Mouse (Mus musculus): ENCODE data around the gene Abcc12. TPM values are rescaled to one million over a fixed set of nuclear protein-coding genes. Genes with fewer than 3 reads are reported as not detected.

The Abcc12 gene
- polyA plus RNA-seq, 1 experiment from 2014 or later, result 0.20 TPM

DNA sequence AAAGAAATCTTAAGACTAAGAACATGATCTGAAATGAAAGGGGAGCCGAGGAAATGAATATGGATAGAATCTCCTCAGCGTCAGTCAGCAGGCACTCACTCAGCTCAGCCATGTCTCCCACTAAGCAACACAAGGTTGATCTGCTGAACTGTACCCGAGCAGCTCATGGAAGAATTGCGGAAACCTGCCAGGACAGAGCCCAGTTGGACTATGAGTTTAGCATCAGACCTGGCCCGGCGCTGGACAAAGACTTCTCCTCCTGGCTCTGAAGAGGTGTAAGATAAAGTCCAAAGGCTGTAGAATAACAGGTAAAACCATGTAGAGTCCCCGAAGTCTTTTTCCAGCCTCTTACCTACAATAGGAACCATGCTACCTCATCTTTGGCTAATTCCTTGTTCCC is 17.2 kb upstream of the Abcc12 start:
- Histone ChIP-seq H3K9ac (no peak overlapping the region), H3K36me3 (no peaks in the 10 kb centered on the region), H3K9me3 (no peaks in the 10 kb centered on the region), H3K4me3 (no peak overlapping the region), H3K4me2 (no peak overlapping the region), H3K4me1 (no peaks in the 10 kb centered on the region), H3K27me3 (no peaks in the 10 kb centered on the region), H3K27ac (no peak overlapping the region)
- 85% methylated on average over 7 of the region's 7 CpGs for WGBS
- no peak for ATAC-seq (ENCODE audit: insufficient number of reproducible peaks, low FRiP score, low TSS enrichment, low read depth)

DNA sequence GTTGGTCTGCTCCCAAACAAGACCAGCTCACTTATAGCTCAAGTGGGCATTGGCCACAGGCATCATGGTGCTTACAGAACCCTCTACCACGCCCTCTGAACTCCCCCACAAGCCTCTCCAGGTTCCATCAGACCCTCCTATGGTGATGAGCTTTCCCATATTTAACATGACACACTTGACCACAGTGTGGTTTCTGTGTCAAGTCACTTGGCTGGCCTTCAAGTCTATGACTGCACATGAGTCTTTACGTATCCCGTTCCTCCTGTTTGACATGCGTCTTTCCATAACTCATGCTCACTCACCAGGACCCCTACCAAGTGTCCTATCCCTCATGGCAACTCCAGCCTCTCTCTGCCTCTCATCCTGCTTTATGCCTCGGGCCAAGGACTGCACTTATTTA is 15.2 kb upstream of the Abcc12 start:
- 73% methylated on average over 5 of the region's 5 CpGs for WGBS

GRCm38 (mm10) chr8:86594159-86594796 is 13.8 kb upstream of the Abcc12 start:
- Histone ChIP-seq H3K9me3 (no peaks in the 10 kb centered on the region), H3K4me1 (no peaks in the 10 kb centered on the region), H3K4me2 (no peak overlapping the region), H3K27ac (no peak overlapping the region), H3K27me3 (no peaks in the 10 kb centered on the region), H3K4me3 (no peak overlapping the region), H3K36me3 (no peaks in the 10 kb centered on the region), H3K9ac (no peak overlapping the region)
- 71% methylated on average over 3 of the region's 3 CpGs for WGBS
- ATAC-seq (ENCODE audit: insufficient number of reproducible peaks, low FRiP score, low TSS enrichment, low read depth), result no peak

More for the DNA sequence above, 15.2 kb upstream of the Abcc12 start:
- no peak for ATAC-seq (ENCODE audit: insufficient number of reproducible peaks, low FRiP score, low TSS enrichment, low read depth)
- Histone ChIP-seq H3K36me3 (no peaks in the 10 kb centered on the region), H3K27me3 (no peaks in the 10 kb centered on the region), H3K9ac (no peak overlapping the region), H3K4me1 (no peaks in the 10 kb centered on the region), H3K27ac (no peak overlapping the region), H3K4me2 (no peak overlapping the region), H3K9me3 (no peaks in the 10 kb centered on the region), H3K4me3 (no peak overlapping the region)

GRCm38 (mm10) chr8:86593099-86593498 is 12.6 kb upstream of the Abcc12 start:
- Histone ChIP-seq H3K36me3 (no peaks in the 10 kb centered on the region), H3K27me3 (no peaks in the 10 kb centered on the region), H3K9ac (no peak overlapping the region), H3K4me3 (no peak overlapping the region), H3K27ac (no peak overlapping the region), H3K4me1 (no peaks in the 10 kb centered on the region), H3K4me2 (no peak overlapping the region), H3K9me3 (no peaks in the 10 kb centered on the region)
- 58% methylated on average over 10 of the region's 10 CpGs for WGBS
- no peak for ATAC-seq (ENCODE audit: insufficient number of reproducible peaks, low FRiP score, low TSS enrichment, low read depth)

- H3K4me1 ChIP-seq, result no peaks in the 10 kb centered on the region; the same call in 1 of the 2 replicates
- H3K4me2 ChIP-seq, result no peak overlapping the region
- H3K4me3 ChIP-seq, result no peak overlapping the region
- no peaks in the 10 kb centered on the region for H3K36me3 ChIP-seq
- no peaks in the 10 kb centered on the region for H3K9me3 ChIP-seq
- H3K9ac ChIP-seq, result no peak overlapping the region
- no peak overlapping the region for H3K27ac ChIP-seq
- ATAC-seq (ENCODE audit: insufficient number of reproducible peaks, low FRiP score, low TSS enrichment, low read depth), result no peak
- WGBS, result 87% methylated on average over 5 of the region's 5 CpGs
- no peaks in the 10 kb centered on the region for H3K27me3 ChIP-seq
Measured at GRCm38 (mm10) chr8:86588338-86588737, 7.9 kb upstream of the Abcc12 start.

GRCm38 (mm10) chr8:86586642-86587041 is 6.2 kb upstream of the Abcc12 start:
- no peak overlapping the region for H3K4me2 ChIP-seq
- WGBS, result 33% methylated on average over 6 of the region's 6 CpGs
- H3K9ac ChIP-seq, result no peak overlapping the region
- H3K36me3 ChIP-seq, result no peaks in the 10 kb centered on the region
- no peak overlapping the region for H3K4me3 ChIP-seq
- H3K27ac ChIP-seq, result no peak overlapping the region
- ATAC-seq (ENCODE audit: insufficient number of reproducible peaks, low FRiP score, low TSS enrichment, low read depth), result no peak
- H3K4me1 ChIP-seq, result no peaks in the 10 kb centered on the region; the same call in 1 of the 2 replicates
- no peaks in the 10 kb centered on the region for H3K9me3 ChIP-seq
- no peaks in the 10 kb centered on the region for H3K27me3 ChIP-seq

DNA sequence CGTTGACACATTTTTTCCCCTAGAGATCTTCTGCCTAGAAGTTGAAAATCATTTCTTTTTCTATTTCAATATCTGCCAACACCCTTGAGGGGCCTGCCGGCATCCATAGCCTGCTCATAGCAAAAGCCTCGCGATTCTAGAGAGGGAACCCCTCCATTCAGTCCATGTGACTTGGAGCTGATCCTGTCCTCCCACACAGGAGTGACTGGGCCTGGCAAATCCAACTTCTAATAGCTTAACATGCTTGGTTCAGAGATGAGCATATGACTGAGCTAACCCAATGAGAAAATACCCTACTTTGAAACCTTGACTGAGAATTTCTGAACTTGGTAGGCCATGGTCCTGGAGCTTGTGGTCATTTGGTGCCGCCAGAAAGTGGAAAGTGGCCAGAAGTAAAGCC is 5.6 kb upstream of the Abcc12 start:
- no peaks in the 10 kb centered on the region; the same call in 1 of the 2 replicates for H3K4me1 ChIP-seq
- no peak overlapping the region for H3K27ac ChIP-seq
- 35% methylated on average over 5 of the region's 5 CpGs for WGBS
- H3K27me3 ChIP-seq, result no peaks in the 10 kb centered on the region
- H3K36me3 ChIP-seq, result no peaks in the 10 kb centered on the region
- H3K4me2 ChIP-seq, result no peak overlapping the region
- ATAC-seq (ENCODE audit: insufficient number of reproducible peaks, low FRiP score, low TSS enrichment, low read depth), result no peak
- no peaks in the 10 kb centered on the region for H3K9me3 ChIP-seq
- H3K9ac ChIP-seq, result no peak overlapping the region
- no peak overlapping the region for H3K4me3 ChIP-seq

- Histone ChIP-seq H3K9me3 (no peaks in the 10 kb centered on the region), H3K36me3 (no peaks in the 10 kb centered on the region), H3K4me3 (peak overlapping the region; percentile 41), H3K4me2 (peak overlapping the region; percentile 73), H3K4me1 (no peaks in the 10 kb centered on the region; the same call in 1 of the 2 replicates), H3K27ac (no peak overlapping the region), H3K9ac (0 out of 2 replicates have a peak overlapping the region, but pooled peaks have one; percentile 21), H3K27me3 (no peaks in the 10 kb centered on the region)
- 1% methylated on average over 16 of the region's 16 CpGs for WGBS
- ATAC-seq (ENCODE audit: insufficient number of reproducible peaks, low FRiP score, low TSS enrichment, low read depth), result no peak
Measured at GRCm38 (mm10) chr8:86585532-86585931, 5.0 kb upstream of the Abcc12 start.

DNA sequence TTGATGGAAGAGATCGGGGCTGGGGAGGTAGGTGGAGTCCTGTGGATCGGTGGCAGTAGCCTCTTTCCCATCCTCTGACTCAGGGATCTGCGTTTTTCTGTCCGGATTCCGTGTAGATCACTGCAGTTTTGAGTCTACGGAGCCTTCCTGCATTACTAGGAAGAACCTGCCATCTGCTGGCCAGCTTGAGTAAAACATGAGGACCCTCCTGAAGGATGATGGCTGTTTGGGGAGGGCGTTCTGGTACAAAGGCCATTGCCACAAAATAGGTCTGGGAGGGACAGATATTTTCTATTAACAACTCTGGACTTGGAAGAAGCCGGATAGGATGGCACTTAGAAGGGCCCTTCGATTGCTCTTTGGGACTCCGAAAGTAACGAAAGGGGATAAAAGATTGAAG is 4.6 kb upstream of the Abcc12 start:
- 5% methylated on average over 11 of the region's 11 CpGs for WGBS
- Histone ChIP-seq H3K27me3 (no peaks in the 10 kb centered on the region), H3K9me3 (no peaks in the 10 kb centered on the region), H3K4me2 (peak overlapping the region; percentile 73), H3K4me1 (no peaks in the 10 kb centered on the region; the same call in 1 of the 2 replicates), H3K36me3 (no peaks in the 10 kb centered on the region), H3K9ac (no peak overlapping the region), H3K27ac (no peak overlapping the region), H3K4me3 (peak overlapping the region; percentile 41)
- no peak for ATAC-seq (ENCODE audit: insufficient number of reproducible peaks, low FRiP score, low TSS enrichment, low read depth)

GRCm38 (mm10) chr8:86581921-86582331 is 1.4 kb upstream of the Abcc12 start:
- Histone ChIP-seq H3K9ac (no peak overlapping the region), H3K4me1 (peaks cover 13% of the 10 kb centered on the region), H3K4me2 (no peak overlapping the region), H3K4me3 (no peak overlapping the region), H3K27me3 (no peaks in the 10 kb centered on the region), H3K36me3 (no peaks in the 10 kb centered on the region), H3K9me3 (no peaks in the 10 kb centered on the region), H3K27ac (no peak overlapping the region)
- 69% methylated on average over 4 of the region's 4 CpGs for WGBS
- ATAC-seq (ENCODE audit: insufficient number of reproducible peaks, low FRiP score, low TSS enrichment, low read depth), result no peak

- Histone ChIP-seq H3K27me3 (no peaks in the 10 kb centered on the region), H3K4me1 (peaks cover 13% of the 10 kb centered on the region), H3K4me2 (no peak overlapping the region), H3K4me3 (no peak overlapping the region), H3K9me3 (no peaks in the 10 kb centered on the region), H3K36me3 (no peaks in the 10 kb centered on the region), H3K9ac (no peak overlapping the region), H3K27ac (no peak overlapping the region)
- ATAC-seq (ENCODE audit: insufficient number of reproducible peaks, low FRiP score, low TSS enrichment, low read depth), result no peak
- WGBS, result 70% methylated on average over 8 of the region's 8 CpGs
Measured at GRCm38 (mm10) chr8:86578693-86579092, 1.8 kb downstream of the Abcc12 start.

DNA sequence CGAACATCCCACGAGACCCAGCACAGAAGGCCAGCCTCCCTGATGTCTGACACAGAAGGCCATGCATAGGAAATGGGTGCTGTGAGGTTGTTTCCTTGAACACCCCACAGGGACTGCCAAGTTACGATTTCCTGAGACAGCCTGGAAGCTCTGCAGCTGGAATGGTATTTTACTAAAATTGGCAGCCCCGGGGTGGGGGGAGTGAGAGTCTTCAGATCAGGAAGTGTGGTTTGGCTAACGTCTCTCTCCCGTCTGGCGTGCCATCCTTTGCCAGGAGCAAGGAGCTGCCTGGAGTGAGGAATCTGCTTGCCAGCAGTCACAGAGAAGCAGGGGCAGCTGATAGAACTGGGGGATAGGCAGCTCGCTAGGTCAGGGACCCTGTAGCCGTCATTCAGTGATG is 2.4 kb downstream of the Abcc12 start:
- no peak overlapping the region for H3K9ac ChIP-seq

More for the DNA sequence above, 2.4 kb downstream of the Abcc12 start:
- Histone ChIP-seq H3K27ac (0 out of 2 replicates have a peak overlapping the region, but pooled peaks have one; percentile 3), H3K36me3 (no peaks in the 10 kb centered on the region), H3K27me3 (no peaks in the 10 kb centered on the region), H3K4me1 (peaks cover 13% of the 10 kb centered on the region), H3K9me3 (no peaks in the 10 kb centered on the region), H3K4me2 (0 out of 2 replicates have a peak overlapping the region, but pooled peaks have one; percentile 19), H3K4me3 (no peak overlapping the region)
- 26% methylated on average over 9 of the region's 9 CpGs for WGBS
- no peak for ATAC-seq (ENCODE audit: insufficient number of reproducible peaks, low FRiP score, low TSS enrichment, low read depth)

All from limb, embryonic 15.5 days (tissue).